Mouse (Mus musculus): Measurements from ENCODE around the gene Mgat5. TPM values are rescaled to one million over a fixed set of nuclear protein-coding genes. Genes with fewer than 3 reads are reported as not detected.

Mgat5 gene
- polyA plus RNA-seq, 1 experiment from 2014 or later: 13.1 TPM

DNA sequence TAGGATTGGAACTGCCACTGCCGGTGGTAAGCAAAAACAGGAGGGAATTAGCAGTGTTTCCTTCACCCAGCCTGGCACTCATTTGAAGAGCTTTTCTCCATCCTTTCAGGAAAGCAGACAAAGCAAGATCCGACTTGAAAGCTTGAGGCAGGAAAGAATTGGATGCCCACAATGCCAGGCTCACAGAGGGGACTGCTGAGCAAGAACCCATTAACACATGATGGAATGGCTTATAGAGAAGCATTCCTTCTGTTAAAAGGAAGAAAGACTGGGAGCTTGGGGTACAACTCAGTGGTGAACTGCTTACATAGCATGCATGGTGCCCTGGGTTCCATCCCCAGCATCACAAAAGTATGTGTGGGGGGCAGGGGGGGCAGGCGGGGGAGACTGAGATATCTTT lies 80.2 kb downstream of the Mgat5 start:
- Histone ChIP-seq H3K27ac (ENCODE audit: low read depth, low read length) (no peak overlapping the region), H3K9ac (ENCODE audit: low read depth, low read length) (no peak overlapping the region), H3K36me3 (ENCODE audit: control insufficient read depth, insufficient read depth, low read length) (no peaks in the 10 kb centered on the region), H3K4me2 (ENCODE audit: low read length) (no peak overlapping the region), H3K4me3 (ENCODE audit: low read length) (no peak overlapping the region), H3K27me3 (replicated peaks; ENCODE audit: control insufficient read depth, insufficient read depth, low read length) (no peaks in the 10 kb centered on the region), H3K4me1 (ENCODE audit: control insufficient read depth, insufficient read depth, low read depth, low read length) (no peaks in the 10 kb centered on the region), H3K9me3 (ENCODE audit: control insufficient read depth, low read length) (no peaks in the 10 kb centered on the region)
- no peak for ATAC-seq
- 50% methylated on average over 3 of the region's 3 CpGs for WGBS

DNA sequence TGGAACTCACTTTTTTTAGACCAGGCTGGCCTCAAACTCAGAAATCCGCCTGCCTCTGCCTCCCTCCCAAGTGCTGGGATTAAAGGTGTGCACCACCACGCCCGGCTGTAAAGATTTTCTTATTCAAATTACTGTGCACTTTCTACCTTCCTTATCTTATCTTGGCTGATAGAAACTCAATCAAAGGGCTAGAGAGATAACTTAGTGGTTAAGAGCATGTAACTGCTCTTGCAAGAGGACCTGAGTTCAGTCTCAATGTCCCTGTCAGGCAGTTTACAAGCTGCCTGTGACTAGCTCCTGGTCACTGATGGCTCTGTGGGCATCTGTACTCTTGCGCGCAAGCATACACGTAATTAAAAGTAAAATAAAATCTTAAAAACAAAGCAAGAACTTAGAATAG lies 82.7 kb downstream of the Mgat5 start:
- 92% methylated on average over 6 of the region's 6 CpGs for WGBS
- ATAC-seq: no peak

DNA sequence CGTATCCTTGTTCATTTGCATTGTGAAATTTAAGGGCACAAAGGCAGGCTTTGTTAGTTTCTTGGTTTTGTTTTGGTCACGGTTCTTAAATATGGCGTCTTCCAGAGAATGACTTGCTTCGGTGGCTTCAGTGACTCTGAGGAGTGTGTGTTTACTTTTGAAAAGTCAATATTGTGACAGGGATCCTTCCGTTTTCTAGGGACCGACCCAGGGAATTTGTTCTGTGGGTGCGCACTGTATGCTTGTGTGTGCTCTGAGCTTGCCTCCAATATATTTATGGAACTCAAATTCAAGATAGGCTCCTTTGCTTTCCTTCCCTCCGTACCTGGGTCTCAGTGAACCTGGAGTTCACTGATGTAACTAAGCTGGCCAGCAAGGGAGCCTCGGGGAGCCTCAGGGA lies 86.1 kb downstream of the Mgat5 start:
- no peak overlapping the region for H3K27ac ChIP-seq (ENCODE audit: low read depth, low read length)
- H3K4me1 ChIP-seq (ENCODE audit: control insufficient read depth, insufficient read depth, low read depth, low read length): no peaks in the 10 kb centered on the region
- H3K4me2 ChIP-seq (ENCODE audit: low read length): no peak overlapping the region
- H3K9me3 ChIP-seq (ENCODE audit: control insufficient read depth, low read length): no peaks in the 10 kb centered on the region
- H3K36me3 ChIP-seq (ENCODE audit: control insufficient read depth, insufficient read depth, low read length): no peaks in the 10 kb centered on the region
- no peak for ATAC-seq
- 58% methylated on average over 9 of the region's 9 CpGs for WGBS
- no peak overlapping the region for H3K9ac ChIP-seq (ENCODE audit: low read depth, low read length)
- H3K27me3 ChIP-seq (replicated peaks; ENCODE audit: control insufficient read depth, insufficient read depth, low read length): no peaks in the 10 kb centered on the region
- H3K4me3 ChIP-seq (ENCODE audit: low read length): no peak overlapping the region

More for the DNA sequence above, 82.7 kb downstream of the Mgat5 start:
- Histone ChIP-seq H3K36me3 (ENCODE audit: control insufficient read depth, insufficient read depth, low read length) (no peaks in the 10 kb centered on the region), H3K27me3 (replicated peaks; ENCODE audit: control insufficient read depth, insufficient read depth, low read length) (no peaks in the 10 kb centered on the region), H3K4me1 (ENCODE audit: control insufficient read depth, insufficient read depth, low read depth, low read length) (no peaks in the 10 kb centered on the region), H3K27ac (ENCODE audit: low read depth, low read length) (no peak overlapping the region), H3K9ac (ENCODE audit: low read depth, low read length) (no peak overlapping the region), H3K9me3 (ENCODE audit: control insufficient read depth, low read length) (no peaks in the 10 kb centered on the region), H3K4me3 (ENCODE audit: low read length) (no peak overlapping the region), H3K4me2 (ENCODE audit: low read length) (no peak overlapping the region)

GRCm38 (mm10) chr1:127291721-127292120 lies 86.9 kb downstream of the Mgat5 start:
- no peaks in the 10 kb centered on the region for H3K27me3 ChIP-seq (replicated peaks; ENCODE audit: control insufficient read depth, insufficient read depth, low read length)
- H3K9me3 ChIP-seq (ENCODE audit: control insufficient read depth, low read length): no peaks in the 10 kb centered on the region
- H3K27ac ChIP-seq (ENCODE audit: low read depth, low read length): no peak overlapping the region
- no peak overlapping the region for H3K4me3 ChIP-seq (ENCODE audit: low read length)
- no peak overlapping the region for H3K4me2 ChIP-seq (ENCODE audit: low read length)
- no peak overlapping the region for H3K9ac ChIP-seq (ENCODE audit: low read depth, low read length)
- ATAC-seq: no peak
- no peaks in the 10 kb centered on the region for H3K36me3 ChIP-seq (ENCODE audit: control insufficient read depth, insufficient read depth, low read length)
- H3K4me1 ChIP-seq (ENCODE audit: control insufficient read depth, insufficient read depth, low read depth, low read length): no peaks in the 10 kb centered on the region

DNA sequence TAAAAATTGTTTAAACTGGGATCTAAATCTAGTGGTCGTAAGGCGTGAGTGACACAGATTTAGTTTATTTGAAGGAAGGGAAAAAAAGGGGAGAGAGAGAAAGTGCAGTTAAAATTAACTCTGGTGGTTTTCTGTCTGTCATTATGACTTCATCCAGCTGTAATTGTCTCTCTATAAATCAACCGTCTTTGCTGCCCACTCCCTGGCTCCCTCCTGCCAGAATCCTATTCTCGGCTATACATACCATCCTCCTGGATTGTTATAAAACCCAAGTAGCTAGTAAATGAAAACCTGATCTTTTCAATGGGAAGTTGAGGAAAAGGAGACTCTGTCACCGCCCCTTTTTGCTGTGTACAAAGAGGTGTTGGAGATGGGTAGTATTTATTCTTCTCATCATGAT lies 88.5 kb downstream of the Mgat5 start:
- Histone ChIP-seq H3K27me3 (replicated peaks; ENCODE audit: control insufficient read depth, insufficient read depth, low read length) (no peaks in the 10 kb centered on the region), H3K4me2 (ENCODE audit: low read length) (no peak overlapping the region), H3K27ac (ENCODE audit: low read depth, low read length) (no peak overlapping the region), H3K4me1 (ENCODE audit: control insufficient read depth, insufficient read depth, low read depth, low read length) (no peaks in the 10 kb centered on the region), H3K4me3 (ENCODE audit: low read length) (no peak overlapping the region), H3K9ac (ENCODE audit: low read depth, low read length) (no peak overlapping the region), H3K36me3 (ENCODE audit: control insufficient read depth, insufficient read depth, low read length) (no peaks in the 10 kb centered on the region), H3K9me3 (ENCODE audit: control insufficient read depth, low read length) (no peaks in the 10 kb centered on the region)
- ATAC-seq: no peak
- 81% methylated on average over 5 of the region's 5 CpGs for WGBS

DNA sequence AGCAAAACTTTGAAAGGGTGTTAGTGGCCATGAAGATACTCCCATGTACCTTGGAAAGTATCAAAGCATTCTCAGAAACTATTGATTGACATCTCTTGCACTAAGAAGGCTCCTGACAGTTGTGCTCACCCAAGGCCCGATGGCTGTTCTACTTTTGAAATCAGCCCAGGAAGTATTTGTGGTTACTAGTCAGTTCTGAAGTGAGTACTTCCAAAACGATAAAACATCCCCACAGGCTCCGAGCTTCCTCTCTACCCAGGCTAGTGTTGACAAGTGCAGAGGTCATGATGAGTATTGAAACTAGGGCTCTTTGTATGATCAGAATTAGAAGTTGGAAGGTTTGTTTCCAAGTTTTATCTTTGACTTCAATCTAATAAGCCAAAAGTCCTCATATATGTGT lies 92.0 kb downstream of the Mgat5 start:
- Histone ChIP-seq H3K4me2 (ENCODE audit: low read length) (no peak overlapping the region), H3K9me3 (ENCODE audit: control insufficient read depth, low read length) (no peaks in the 10 kb centered on the region), H3K27me3 (replicated peaks; ENCODE audit: control insufficient read depth, insufficient read depth, low read length) (no peaks in the 10 kb centered on the region), H3K4me1 (ENCODE audit: control insufficient read depth, insufficient read depth, low read depth, low read length) (no peaks in the 10 kb centered on the region), H3K4me3 (ENCODE audit: low read length) (no peak overlapping the region), H3K36me3 (ENCODE audit: control insufficient read depth, insufficient read depth, low read length) (no peaks in the 10 kb centered on the region), H3K9ac (ENCODE audit: low read depth, low read length) (no peak overlapping the region), H3K27ac (ENCODE audit: low read depth, low read length) (no peak overlapping the region)
- ATAC-seq: no peak
- 92% methylated on average over 3 of the region's 3 CpGs for WGBS

GRCm38 (mm10) chr1:127299774-127300173 lies 95.0 kb downstream of the Mgat5 start:
- no peaks in the 10 kb centered on the region for H3K9me3 ChIP-seq (ENCODE audit: control insufficient read depth, low read length)
- WGBS: 88% methylated on average over 1 of the region's 1 CpGs
- H3K4me2 ChIP-seq (ENCODE audit: low read length): no peak overlapping the region
- no peaks in the 10 kb centered on the region for H3K4me1 ChIP-seq (ENCODE audit: control insufficient read depth, insufficient read depth, low read depth, low read length)
- no peak for ATAC-seq
- H3K4me3 ChIP-seq (ENCODE audit: low read length): no peak overlapping the region
- H3K9ac ChIP-seq (ENCODE audit: low read depth, low read length): no peak overlapping the region
- H3K36me3 ChIP-seq (ENCODE audit: control insufficient read depth, insufficient read depth, low read length): no peaks in the 10 kb centered on the region
- no peaks in the 10 kb centered on the region for H3K27me3 ChIP-seq (replicated peaks; ENCODE audit: control insufficient read depth, insufficient read depth, low read length)
- no peak overlapping the region for H3K27ac ChIP-seq (ENCODE audit: low read depth, low read length)

- Histone ChIP-seq H3K27me3 (replicated peaks; ENCODE audit: control insufficient read depth, insufficient read depth, low read length) (no peaks in the 10 kb centered on the region), H3K27ac (ENCODE audit: low read depth, low read length) (no peak overlapping the region), H3K9ac (ENCODE audit: low read depth, low read length) (no peak overlapping the region), H3K36me3 (ENCODE audit: control insufficient read depth, insufficient read depth, low read length) (no peaks in the 10 kb centered on the region), H3K4me2 (ENCODE audit: low read length) (no peak overlapping the region), H3K4me1 (ENCODE audit: control insufficient read depth, insufficient read depth, low read depth, low read length) (no peaks in the 10 kb centered on the region), H3K9me3 (ENCODE audit: control insufficient read depth, low read length) (no peaks in the 10 kb centered on the region), H3K4me3 (ENCODE audit: low read length) (no peak overlapping the region)
- no peak for ATAC-seq
- 92% methylated on average over 6 of the region's 6 CpGs for WGBS
These were observed 96.2 kb downstream of the Mgat5 start for GRCm38 (mm10) chr1:127301038-127301437.

DNA sequence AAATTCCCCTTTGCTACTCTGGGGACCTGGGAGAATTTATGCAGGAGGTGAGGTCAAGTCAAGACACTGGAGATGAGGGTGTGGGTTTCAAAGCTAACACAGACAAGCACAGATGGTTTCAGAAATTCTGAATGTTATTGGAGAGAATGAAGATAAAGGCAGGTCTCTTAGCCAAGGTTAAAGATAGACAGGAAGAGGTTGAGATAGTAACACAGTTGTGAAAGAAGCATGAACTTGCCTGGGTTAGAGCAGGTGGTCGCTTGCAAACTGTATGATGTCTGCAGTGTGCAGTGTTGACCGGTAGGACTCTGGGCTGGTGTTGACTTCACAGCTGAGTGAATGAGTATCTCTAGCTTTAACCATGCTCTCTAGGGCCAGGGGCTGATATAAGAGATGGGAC lies 97.8 kb downstream of the Mgat5 start:
- no peak overlapping the region for H3K4me2 ChIP-seq (ENCODE audit: low read length)
- no peak overlapping the region for H3K9ac ChIP-seq (ENCODE audit: low read depth, low read length)
- H3K27me3 ChIP-seq (replicated peaks; ENCODE audit: control insufficient read depth, insufficient read depth, low read length): no peaks in the 10 kb centered on the region
- no peaks in the 10 kb centered on the region for H3K9me3 ChIP-seq (ENCODE audit: control insufficient read depth, low read length)
- H3K27ac ChIP-seq (ENCODE audit: low read depth, low read length): no peak overlapping the region
- H3K4me1 ChIP-seq (ENCODE audit: control insufficient read depth, insufficient read depth, low read depth, low read length): no peaks in the 10 kb centered on the region
- no peak overlapping the region for H3K4me3 ChIP-seq (ENCODE audit: low read length)
- ATAC-seq: no peak
- WGBS: 97% methylated on average over 2 of the region's 2 CpGs
- no peaks in the 10 kb centered on the region for H3K36me3 ChIP-seq (ENCODE audit: control insufficient read depth, insufficient read depth, low read length)

- Histone ChIP-seq H3K4me1 (ENCODE audit: control insufficient read depth, insufficient read depth, low read depth, low read length) (no peaks in the 10 kb centered on the region), H3K9me3 (ENCODE audit: control insufficient read depth, low read length) (no peaks in the 10 kb centered on the region), H3K9ac (ENCODE audit: low read depth, low read length) (no peak overlapping the region), H3K4me2 (ENCODE audit: low read length) (no peak overlapping the region), H3K36me3 (ENCODE audit: control insufficient read depth, insufficient read depth, low read length) (no peaks in the 10 kb centered on the region), H3K4me3 (ENCODE audit: low read length) (no peak overlapping the region), H3K27me3 (replicated peaks; ENCODE audit: control insufficient read depth, insufficient read depth, low read length) (no peaks in the 10 kb centered on the region), H3K27ac (ENCODE audit: low read depth, low read length) (no peak overlapping the region)
- 77% methylated on average over 5 of the region's 5 CpGs for WGBS
- ATAC-seq: no peak
These were observed 99.0 kb downstream of the Mgat5 start for GRCm38 (mm10) chr1:127303791-127304190.
